Mouse (Mus musculus) E14TG2a.4 (cell line): ENCODE results near the gene 2200002D01Rik.

ENCODE experiments used
- CTCF ChIP-seq: conservative IDR thresholded peaks from 2 replicates; pipeline ENCODE4 v1.5.1; 2014; ENCODE audit warnings: low read length
- NANOG ChIP-seq: IDR thresholded peaks from 2 replicates; pipeline ENCODE4 v1.6.1; 2014; ENCODE audit warnings: borderline replicate concordance, low read length, mixed read lengths
- POU5F1 ChIP-seq: IDR thresholded peaks from 2 replicates; pipeline ENCODE4 v1.6.1; 2014; ENCODE audit warnings: low read length, borderline replicate concordance

DNA sequence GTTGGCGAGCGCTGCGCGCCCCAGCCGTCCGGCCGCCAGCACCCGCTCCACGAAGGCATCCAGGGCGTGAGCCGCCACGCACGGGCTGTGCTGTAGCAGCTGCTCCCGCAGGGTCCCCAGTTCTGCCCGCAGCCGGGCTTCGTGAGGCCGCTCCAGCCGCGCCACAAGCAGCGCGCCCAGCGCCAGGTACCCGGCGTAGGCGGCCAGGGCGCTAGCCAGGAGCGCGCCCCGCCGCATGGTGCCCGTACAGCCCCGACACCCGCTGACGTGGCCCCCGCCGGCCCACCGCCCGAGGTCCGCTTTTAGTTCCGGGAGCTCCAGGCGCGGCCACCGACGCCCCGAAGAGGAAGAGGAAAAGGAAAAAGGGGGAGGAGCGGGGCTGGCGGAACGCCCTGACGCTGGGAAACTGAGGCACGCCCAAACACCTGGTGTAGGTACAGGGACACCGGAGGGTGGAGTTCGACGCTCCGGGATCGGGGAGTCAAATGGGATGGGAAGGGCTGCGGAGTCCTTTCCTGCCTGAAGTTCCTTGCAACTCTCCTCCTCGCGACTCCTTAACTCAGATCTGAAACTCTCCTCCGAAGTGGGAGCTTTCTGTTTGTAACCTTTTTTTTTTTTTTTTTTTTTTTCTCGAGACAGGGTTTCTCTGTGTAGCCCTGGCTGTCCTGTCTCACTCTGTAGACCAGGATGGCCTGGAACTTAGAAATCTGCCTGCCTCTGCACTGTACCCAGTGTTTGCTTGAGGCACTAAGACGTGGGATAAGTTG, 15.8 kb downstream of the 2200002D01Rik start, which contains the start of gene Kcnk6:
- TF ChIP-seq CTCF (no peak), POU5F1 (no peak), NANOG (no peak)
